Mouse (Mus musculus): Measurements from ENCODE around the gene Gria1.

Gria1 gene

GRCm38 (mm10) chr11:57011024-57011690 lies at the start of gene Gria1:
TSS of gene Gria1 (plus strand) at chr11:57011387.
- no peak for DNase-seq (ENCODE audit: low read depth, low spot score)

GRCm38 (mm10) chr11:56961751-56962150 lies 49.4 kb upstream of the Gria1 start:
- no peak for DNase-seq (ENCODE audit: low read depth, low spot score)

- no peak for DNase-seq (ENCODE audit: low read depth, low spot score)
Measured at GRCm38 (mm10) chr11:56972814-56973213, 38.4 kb upstream of the Gria1 start.

- DNase-seq (ENCODE audit: low read depth, low spot score): no peak
Measured at GRCm38 (mm10) chr11:56984321-56985000, 26.7 kb upstream of the Gria1 start.

- no peak for DNase-seq (ENCODE audit: low read depth, low spot score)
Measured at GRCm38 (mm10) chr11:56985457-56985856, 25.7 kb upstream of the Gria1 start.

- no peak for DNase-seq (ENCODE audit: low read depth, low spot score)
Measured at GRCm38 (mm10) chr11:56999601-57000001, 11.6 kb upstream of the Gria1 start.

- no peak for DNase-seq (ENCODE audit: low read depth, low spot score)
Measured at GRCm38 (mm10) chr11:57004611-57005010, 6.6 kb upstream of the Gria1 start.

GRCm38 (mm10) chr11:57005341-57005740 lies 5.8 kb upstream of the Gria1 start:
- DNase-seq (ENCODE audit: low read depth, low spot score): no peak

GRCm38 (mm10) chr11:57007790-57008189 lies 3.4 kb upstream of the Gria1 start:
- DNase-seq (ENCODE audit: low read depth, low spot score): no peak

GRCm38 (mm10) chr11:57010611-57011010 lies 576 bp upstream of the Gria1 start:
- DNase-seq (ENCODE audit: low read depth, low spot score): no peak

GRCm38 (mm10) chr11:57011691-57012039 lies 478 bp downstream of the Gria1 start:
- DNase-seq (ENCODE audit: low read depth, low spot score): no peak

- DNase-seq (ENCODE audit: low read depth, low spot score): no peak
Measured at GRCm38 (mm10) chr11:57012287-57012921, 1.2 kb downstream of the Gria1 start.

GRCm38 (mm10) chr11:57013464-57014190 lies 2.4 kb downstream of the Gria1 start:
- no peak for DNase-seq (ENCODE audit: low read depth, low spot score)

- no peak for DNase-seq (ENCODE audit: low read depth, low spot score)
Measured at GRCm38 (mm10) chr11:57014396-57014795, 3.2 kb downstream of the Gria1 start.

- no peak for DNase-seq (ENCODE audit: low read depth, low spot score)
Measured at GRCm38 (mm10) chr11:57018536-57018935, 7.3 kb downstream of the Gria1 start.

- DNase-seq (ENCODE audit: low read depth, low spot score): no peak
Measured at GRCm38 (mm10) chr11:57022400-57022799, 11.2 kb downstream of the Gria1 start.

- DNase-seq (ENCODE audit: low read depth, low spot score): no peak
Measured at GRCm38 (mm10) chr11:57030448-57030847, 19.3 kb downstream of the Gria1 start.

- no peak for DNase-seq (ENCODE audit: low read depth, low spot score)
Measured at GRCm38 (mm10) chr11:57038807-57039206, 27.6 kb downstream of the Gria1 start.

- no peak for DNase-seq (ENCODE audit: low read depth, low spot score)
Measured at GRCm38 (mm10) chr11:57039306-57039705, 28.1 kb downstream of the Gria1 start.

GRCm38 (mm10) chr11:57042057-57042456 lies 30.9 kb downstream of the Gria1 start:
- DNase-seq (ENCODE audit: low read depth, low spot score): no peak

- no peak for DNase-seq (ENCODE audit: low read depth, low spot score)
Measured at GRCm38 (mm10) chr11:57044146-57044545, 33.0 kb downstream of the Gria1 start.

All from brain, embryonic 18.5 days (tissue).